Mouse (Mus musculus): ENCODE data around the gene Kirrel2.
A peak's percentile ranks its signal among the peaks of the same experiment; 100 is the strongest.
"Not testable (repeated sequence)": the region's sequence is repeated elsewhere in the genome, so short reads cannot be mapped to it uniquely, and the experiment has no call there.

Kirrel2 gene

DNA sequence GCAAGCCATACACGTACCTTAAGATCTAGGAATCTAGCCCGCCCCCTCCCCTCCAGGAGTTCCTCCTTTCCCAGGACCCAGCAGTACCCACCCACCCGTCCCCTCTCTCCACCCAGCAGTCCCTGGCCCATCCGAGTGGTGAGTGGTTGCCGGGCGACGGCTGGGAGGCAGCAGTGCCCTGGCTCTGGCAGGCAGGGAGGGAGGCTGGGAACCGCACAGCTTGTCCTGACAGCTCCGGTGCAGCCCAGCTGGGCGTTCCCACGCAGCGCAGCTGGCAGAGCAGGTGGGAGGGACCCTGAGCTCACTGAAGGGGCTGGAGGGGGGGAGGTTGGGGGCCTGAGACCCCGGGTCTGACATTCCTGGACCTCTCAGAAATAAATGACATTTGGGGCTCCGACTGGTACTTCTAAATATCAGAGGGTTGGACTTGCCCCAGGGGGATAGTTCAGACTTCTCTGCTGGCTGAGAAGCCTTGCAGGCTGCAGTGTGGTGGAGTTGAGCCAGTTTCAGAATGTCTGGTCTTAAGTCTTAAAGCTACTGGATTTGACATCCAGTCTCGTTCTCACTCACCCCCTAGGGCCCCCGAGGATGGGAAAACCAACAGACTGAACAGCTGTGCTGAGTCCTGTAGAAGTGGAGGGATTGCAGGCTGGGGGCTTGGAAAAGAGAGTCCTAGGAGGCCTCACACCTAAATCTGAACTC, at the start of gene Kirrel2, which contains the start of gene Nphs1:
Gene Kirrel2 (minus strand): TSS at position 62 of the 702 bp plus-strand sequence.
Gene Nphs1 (plus strand): TSS at position 687 of the 702 bp plus-strand sequence.
- DNase-seq = no peak

- DNase-seq = peak in 1 of 2 experiments; percentile 14
Measured at GRCm38 (mm10) chr7:30501159-30501558, 43.7 kb upstream of the Kirrel2 start.

DNA sequence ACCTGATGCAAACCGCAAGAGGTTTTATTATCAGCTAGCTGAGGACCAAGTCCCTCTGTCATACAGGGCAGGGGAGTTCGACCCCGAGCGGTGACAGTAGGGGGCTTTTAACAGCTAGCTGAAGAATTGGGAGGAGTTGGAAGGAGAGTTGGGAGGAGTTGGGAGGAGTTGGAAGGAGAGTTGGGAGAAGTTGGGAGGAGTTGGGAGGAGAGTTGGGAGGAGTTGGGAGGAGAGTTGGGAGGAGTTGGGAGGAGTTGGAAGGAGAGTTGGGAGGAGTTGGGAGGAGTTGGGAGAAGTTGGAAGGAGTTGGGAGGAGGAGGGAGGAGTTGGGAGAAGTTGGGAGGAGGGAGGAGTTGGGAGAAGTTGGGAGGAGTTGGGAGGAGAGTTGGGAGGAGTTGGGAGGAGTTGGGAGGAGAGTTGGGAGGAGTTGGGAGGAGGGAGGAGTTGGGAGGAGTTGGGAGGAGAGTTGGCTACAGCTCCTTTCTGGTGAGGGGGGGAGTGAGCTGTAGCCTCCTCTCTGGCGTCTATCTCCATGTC, 38.1 kb upstream of the Kirrel2 start:
- not testable (repeated sequence) for DNase-seq

DNA sequence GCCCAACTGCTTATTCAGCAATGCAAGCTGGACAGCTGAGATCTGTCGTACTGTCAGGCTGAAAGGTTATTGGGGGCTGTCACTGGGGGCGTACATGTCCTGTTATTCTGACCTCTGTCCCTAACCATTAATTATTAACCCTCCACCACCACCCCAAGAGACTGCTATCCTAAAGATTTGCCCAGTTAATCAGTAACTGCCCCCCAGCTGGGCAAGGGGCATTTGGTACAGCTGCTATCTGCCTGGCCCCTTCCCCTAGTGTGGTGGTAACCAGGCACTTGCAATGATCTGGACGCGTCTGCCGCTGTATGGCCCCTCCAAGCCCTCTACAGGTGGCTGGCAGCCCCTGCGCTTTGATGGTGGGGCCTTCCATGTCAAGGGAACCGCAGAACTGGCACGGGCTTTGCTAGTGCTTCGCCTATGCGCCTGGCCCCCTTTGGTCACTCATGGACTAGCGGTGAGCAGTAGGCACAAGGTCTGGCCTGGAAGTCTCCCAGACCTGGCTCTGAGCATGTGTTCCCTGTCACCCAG, 36.0 kb upstream of the Kirrel2 start, which contains the start of gene Prodh2:
Gene Prodh2 (plus strand): TSS at position 222 of the 531 bp plus-strand sequence.
- no peak for DNase-seq

- peak; percentile 66 to 76 for DNase-seq
Measured at GRCm38 (mm10) chr7:30492765-30493164, 35.3 kb upstream of the Kirrel2 start.

DNA sequence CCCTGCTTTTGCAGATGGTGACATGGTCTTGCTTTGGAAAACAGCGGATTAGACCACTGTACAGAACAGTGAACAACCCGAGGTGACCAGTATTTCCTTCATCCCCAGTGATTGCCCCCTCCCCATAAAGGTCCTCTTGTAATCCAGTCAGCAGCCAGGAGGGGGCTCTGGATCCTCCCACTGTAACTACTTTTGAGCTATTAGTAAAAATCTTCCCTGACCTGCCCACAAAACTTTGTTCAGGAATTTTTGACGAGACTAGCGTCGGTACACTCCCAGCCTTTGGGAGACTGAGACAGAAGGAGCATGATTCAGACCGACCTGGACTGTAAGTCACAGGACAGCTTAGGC, 33.4 kb upstream of the Kirrel2 start:
- DNase-seq = no peak

DNA sequence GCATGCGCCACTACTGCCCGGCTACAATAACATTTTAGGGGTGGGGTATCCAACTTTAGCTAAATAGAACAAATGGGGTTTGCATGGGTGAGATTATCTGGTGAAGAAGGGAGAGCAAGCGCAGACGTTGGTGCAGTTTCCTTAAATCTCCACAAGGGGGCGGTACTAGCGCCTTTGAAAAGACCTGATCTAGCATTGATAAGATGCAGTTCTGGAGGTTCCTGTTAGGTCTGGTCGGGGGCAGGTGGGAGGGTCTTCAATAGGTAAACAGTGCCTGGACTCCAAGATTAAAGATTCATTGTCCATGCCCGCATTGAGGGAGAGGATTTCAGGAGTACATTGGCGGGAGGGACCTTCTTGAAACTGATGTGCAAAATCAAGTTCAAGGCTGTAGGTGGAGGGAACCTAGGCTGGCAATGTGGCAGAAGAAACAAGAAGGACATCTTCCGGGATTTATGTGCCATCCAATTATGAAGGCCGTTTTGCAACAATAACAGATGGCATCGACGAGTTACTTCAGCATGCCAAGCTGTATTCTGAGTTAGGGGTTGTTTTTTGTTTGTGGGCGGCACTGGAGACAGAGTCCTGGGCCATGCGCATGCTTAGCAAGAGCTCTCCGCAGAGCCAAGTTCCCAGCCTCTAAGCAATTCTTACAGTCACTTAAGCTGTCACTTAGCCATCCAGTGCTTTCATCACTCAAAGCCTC, 32.9 kb upstream of the Kirrel2 start:
- peak; percentile 29 to 30 for DNase-seq

DNA sequence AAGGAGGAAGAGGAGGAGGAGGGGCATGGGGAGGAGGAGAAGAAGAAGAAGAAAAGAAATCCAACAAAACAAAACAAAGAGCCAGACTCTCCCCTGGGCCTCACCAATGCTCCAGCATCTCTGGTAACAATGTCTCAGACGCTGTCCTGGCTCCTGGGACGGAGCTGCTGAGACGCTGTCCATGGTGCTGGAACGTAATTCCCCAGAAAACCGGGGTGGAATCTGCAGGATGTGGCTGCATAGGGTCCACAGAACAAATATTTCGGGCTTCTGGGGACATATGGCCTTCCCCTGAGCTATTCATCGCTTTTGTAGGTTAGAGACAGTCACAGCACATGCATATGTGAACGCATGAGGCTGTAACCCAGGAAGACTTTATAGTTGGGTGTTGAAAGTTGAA, 26.8 kb upstream of the Kirrel2 start:
- DNase-seq = no peak

GRCm38 (mm10) chr7:30477415-30478381, 20.2 kb upstream of the Kirrel2 start:
- DNase-seq = no peak

GRCm38 (mm10) chr7:30476136-30476535, 18.6 kb upstream of the Kirrel2 start:
- DNase-seq = not testable (repeated sequence)

DNA sequence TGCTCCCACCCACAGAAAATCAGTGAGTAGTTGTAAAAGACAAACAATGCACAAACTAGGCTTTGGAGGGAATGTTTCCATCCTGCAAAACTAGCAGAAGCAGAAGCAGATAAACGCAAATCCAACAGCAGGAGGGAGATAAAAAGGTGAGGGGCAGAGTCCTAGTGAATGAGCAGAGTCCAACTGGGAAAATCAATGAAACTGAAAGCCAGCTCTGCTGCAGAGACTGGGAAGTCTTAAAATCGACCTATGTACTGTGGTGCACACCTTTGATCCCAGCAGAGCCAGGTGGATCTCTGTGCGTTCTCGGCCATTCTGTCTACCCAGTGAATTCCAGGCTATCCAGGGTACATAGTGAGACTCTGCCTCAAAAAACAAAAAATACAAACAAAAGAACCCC, 17.5 kb upstream of the Kirrel2 start:
- DNase-seq = no peak

DNA sequence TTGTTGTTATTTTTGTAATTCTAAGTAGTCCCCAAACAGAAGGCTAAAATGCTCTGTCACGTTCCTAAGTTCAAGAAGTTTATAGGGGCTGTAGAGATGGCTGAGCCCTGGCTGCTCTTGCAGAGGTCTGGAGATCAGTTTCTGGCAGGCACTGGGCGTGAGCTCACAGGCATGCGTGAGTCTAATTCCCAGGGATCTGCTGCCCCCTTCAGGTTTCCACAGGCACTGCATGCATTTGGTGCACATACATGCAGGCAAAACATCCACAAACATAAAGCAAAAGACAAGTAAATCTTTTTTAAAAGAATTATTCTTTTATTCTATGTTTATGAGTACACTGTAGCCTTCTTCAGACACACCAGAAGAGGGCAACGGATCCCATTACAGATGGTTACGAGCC, 14.9 kb upstream of the Kirrel2 start:
- DNase-seq = peak; percentile 48 to 49

DNA sequence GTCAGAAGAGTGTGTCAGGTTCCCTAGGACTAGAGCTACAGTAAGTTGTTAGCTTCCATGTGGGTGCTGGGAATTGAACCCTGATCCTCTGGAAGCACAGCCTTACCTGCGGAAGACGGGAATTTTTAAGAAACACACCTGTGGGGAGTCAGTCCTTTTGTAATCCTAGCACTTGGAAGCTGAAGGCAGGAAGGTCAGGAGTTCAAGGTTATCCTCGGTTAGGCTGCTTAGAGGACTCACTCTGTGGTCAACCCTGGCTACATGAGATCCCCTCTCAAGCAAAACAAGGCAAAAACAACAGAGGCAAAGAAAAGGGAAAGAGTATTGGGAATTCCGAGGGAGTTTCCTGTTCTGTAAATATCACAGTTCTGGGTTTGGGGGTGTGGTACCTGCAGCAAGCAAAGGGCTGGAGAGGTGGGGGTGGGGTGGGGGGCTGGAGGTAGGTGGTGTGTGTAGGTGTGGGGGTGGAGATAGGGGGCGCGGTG, 7.4 kb upstream of the Kirrel2 start:
- no peak for DNase-seq

DNA sequence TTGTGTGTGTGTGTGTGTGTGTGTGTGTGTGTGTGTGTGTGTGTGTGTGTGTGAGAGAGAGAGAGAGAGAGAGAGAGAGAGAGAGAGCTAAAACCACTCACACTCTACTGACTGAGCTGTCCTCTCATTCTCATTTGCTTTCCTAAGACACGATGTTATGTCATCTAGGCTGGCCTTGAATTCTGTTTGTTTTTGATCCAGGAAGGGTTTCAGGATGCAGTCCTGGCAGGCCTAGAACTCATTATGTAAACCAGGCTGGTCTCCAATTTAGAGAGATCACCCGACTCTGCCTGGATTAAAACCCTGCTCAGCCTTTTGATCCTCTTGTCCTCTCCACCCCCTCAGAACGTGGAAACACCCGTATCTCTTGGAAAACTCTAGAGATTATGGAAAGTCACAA, 6.5 kb upstream of the Kirrel2 start:
- DNase-seq = no peak

- DNase-seq = no peak
Measured at GRCm38 (mm10) chr7:30463568-30463967, 6.1 kb upstream of the Kirrel2 start.

- DNase-seq = no peak
Measured at GRCm38 (mm10) chr7:30459484-30459883, 2.0 kb upstream of the Kirrel2 start.

DNA sequence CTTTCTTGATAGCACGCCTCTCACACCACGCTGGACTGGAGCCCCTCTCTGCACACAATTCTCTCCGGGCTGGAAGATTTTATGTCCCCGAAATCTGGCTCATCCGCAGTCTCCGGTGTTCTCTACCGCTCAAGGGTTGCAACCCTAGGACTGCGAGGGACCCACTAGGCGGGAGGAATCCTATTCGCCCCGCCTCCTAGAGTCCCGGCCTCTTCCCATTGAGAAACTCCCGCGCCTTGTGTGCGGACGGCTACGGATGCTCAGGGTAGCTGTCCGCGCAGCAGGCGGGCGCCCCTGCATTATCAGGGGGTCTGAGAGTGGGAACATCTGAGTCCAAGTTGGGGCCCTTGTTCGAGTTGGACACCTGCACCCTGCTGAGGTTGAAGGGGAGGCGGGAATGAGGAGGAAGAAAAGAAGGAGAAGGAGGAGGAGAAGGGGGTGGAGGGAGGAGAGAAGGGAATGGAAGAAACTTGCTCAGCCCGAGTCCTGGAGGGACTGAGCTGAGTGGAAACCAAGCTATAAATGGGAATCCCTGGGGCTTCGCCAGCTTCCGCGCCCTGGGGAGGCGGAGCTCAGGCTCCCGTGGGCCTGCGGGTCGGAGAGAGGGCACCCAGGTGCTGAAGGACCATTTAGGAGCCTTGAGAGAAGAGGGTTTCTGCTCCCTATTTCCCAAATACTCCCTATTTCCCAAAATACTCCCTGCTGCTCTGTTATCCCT, 420 bp downstream of the Kirrel2 start:
- no peak for DNase-seq

- DNase-seq = no peak
Measured at GRCm38 (mm10) chr7:30456487-30456886, 1.0 kb downstream of the Kirrel2 start.

DNA sequence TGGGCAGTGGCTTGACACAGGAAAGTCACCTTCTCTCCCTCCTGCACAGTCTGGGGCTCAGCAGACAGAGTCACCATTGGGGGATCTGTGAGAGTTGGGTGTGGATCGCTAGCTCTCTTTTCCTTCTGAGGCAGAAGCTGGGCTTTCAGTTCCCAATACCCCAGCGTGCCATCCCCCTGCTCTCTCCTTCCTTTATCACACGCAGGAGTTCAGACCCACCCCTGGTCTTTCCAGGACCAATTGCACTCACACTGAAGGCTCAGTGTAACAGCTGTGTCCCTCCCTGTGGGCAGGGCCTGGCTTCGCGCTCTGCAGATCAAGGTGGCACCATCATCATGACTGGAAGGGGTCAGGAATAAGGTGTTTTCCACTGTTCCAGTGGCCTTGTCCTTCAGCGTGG, 3.2 kb downstream of the Kirrel2 start:
- no peak for DNase-seq

DNA sequence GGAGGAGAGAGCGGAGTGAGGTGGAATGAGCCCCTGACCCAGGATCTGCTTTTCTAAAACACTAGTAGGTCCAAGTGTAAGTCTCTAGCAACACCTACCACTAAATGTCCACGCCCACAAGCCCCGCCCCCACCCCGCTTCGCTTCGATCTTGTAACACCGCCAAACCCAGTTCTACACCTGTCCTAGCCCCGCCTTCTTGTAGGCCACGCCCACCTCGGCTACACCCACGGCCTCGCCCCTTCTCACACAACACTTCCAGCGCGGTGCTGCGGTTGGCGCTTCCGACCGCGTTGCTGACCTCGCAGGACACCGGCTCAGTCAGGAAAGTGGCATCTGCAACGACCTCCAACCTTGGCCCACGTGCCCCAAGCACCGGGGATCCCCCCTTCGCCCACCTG, 3.7 kb downstream of the Kirrel2 start:
- peak; percentile 49 to 56 for DNase-seq

DNA sequence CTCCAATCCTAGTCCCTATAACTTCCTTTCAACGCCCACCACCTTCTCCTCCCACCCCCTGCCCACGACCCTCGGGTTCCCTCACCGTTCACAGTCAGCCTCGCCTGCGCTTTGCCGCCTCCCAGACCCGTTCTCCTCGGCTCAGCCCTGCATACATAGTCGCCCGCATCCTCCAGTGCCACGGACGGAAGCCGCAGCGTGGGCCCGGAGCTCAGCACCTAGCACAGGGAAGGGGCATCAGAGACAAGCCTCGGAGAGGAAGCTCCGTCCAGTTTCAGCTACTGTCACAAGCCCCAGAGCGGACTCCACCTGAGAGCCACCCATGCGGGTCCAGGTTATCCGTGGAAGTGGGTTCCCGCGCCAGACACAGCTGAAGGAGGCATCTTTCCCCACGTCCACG, 4.2 kb downstream of the Kirrel2 start:
- no peak for DNase-seq

- DNase-seq = no peak
Measured at GRCm38 (mm10) chr7:30450241-30450640, 7.2 kb downstream of the Kirrel2 start.
